Mouse (Mus musculus) ES-CJ7 (cell line): ENCODE measurements around the gene Hrh3.
A peak's percentile ranks its signal among the peaks of the same experiment; 100 is the strongest.

Experiments
- DNase-seq: peaks from one replicate; pipeline ENCODE4 v3.0.0; 2011; ENCODE audit warnings: low read depth, low spot score

The Hrh3 gene

GRCm38 (mm10) chr2:180103978-180104658, at the start of gene Hrh3:
Gene Hrh3 (minus strand): TSS chr2:180104488.
- peak; percentile 38 for DNase-seq

GRCm38 (mm10) chr2:180148551-180148950, 44.3 kb upstream of the Hrh3 start:
- DNase-seq: no peak

- DNase-seq: no peak
Observed at GRCm38 (mm10) chr2:180147379-180147778, 43.1 kb upstream of the Hrh3 start.

GRCm38 (mm10) chr2:180146091-180146490, 41.8 kb upstream of the Hrh3 start:
- no peak for DNase-seq

GRCm38 (mm10) chr2:180135414-180135813, 31.1 kb upstream of the Hrh3 start:
- no peak for DNase-seq

GRCm38 (mm10) chr2:180133911-180134310, 29.6 kb upstream of the Hrh3 start:
- no peak for DNase-seq

- no peak for DNase-seq
Observed at GRCm38 (mm10) chr2:180133231-180133630, 28.9 kb upstream of the Hrh3 start.

- no peak for DNase-seq
Observed at GRCm38 (mm10) chr2:180127675-180128074, 23.4 kb upstream of the Hrh3 start.

- DNase-seq: no peak
Observed at GRCm38 (mm10) chr2:180126195-180126594, 21.9 kb upstream of the Hrh3 start.

GRCm38 (mm10) chr2:180124192-180124591, 19.9 kb upstream of the Hrh3 start:
- peak; percentile 37 for DNase-seq

- no peak for DNase-seq
Observed at GRCm38 (mm10) chr2:180120292-180120761, 16.0 kb upstream of the Hrh3 start.

- no peak for DNase-seq
Observed at GRCm38 (mm10) chr2:180119439-180120291, 15.4 kb upstream of the Hrh3 start.

- DNase-seq: peak; percentile 99
Observed at GRCm38 (mm10) chr2:180118661-180119438, 14.6 kb upstream of the Hrh3 start, which contains the start of gene Osbpl2. Gene Osbpl2 (plus strand): TSS chr2:180119306.

- peak; percentile 48 for DNase-seq
Observed at GRCm38 (mm10) chr2:180117485-180118194, 13.4 kb upstream of the Hrh3 start.

GRCm38 (mm10) chr2:180116741-180117484, 12.6 kb upstream of the Hrh3 start:
- DNase-seq: no peak

- no peak for DNase-seq
Observed at GRCm38 (mm10) chr2:180116081-180116493, 11.8 kb upstream of the Hrh3 start.

GRCm38 (mm10) chr2:180115279-180115678, 11.0 kb upstream of the Hrh3 start:
- DNase-seq: no peak

GRCm38 (mm10) chr2:180113909-180114890, 9.9 kb upstream of the Hrh3 start:
- no peak for DNase-seq

- DNase-seq: no peak
Observed at GRCm38 (mm10) chr2:180108285-180108684, 4.0 kb upstream of the Hrh3 start.
